22 mouse cellular contexts compared by ENCODE assay signal in genomic region chr5:74017488-74017887, GRCm38 (mm10). TPM values are rescaled to one million over a fixed set of nuclear protein-coding genes. Genes with fewer than 3 reads are reported as not detected.
A peak's percentile ranks its signal among the peaks of the same experiment; 100 is the strongest.
DNase-seq lines count a peak whose midpoint lies in the region; ATAC-seq lines count a peak whose summit lies in the region.
"Had no signal": no experiment of that assay in that cellular context is flagged by ENCODE, and none has a peak within 500 bp of the region (broad histone marks: within the 10 kb centered on the region; RNA-seq: fewer than 3 reads in every experiment).

No protein-coding gene starts in this region.

- no peak overlapping the region for H3K4me3 ChIP-seq in intestine, embryonic 15.5 days (replicated peaks)
- H3K4me3 ChIP-seq in kidney, embryonic 16.5 days (ENCODE audit: low read length) = no peak overlapping the region
- H3K4me3 ChIP-seq in midbrain, embryonic 13.5 days (replicated peaks) = no peak overlapping the region
- no peak overlapping the region for H3K4me3 ChIP-seq in hindbrain, embryonic 12.5 days
- H3K4me3 ChIP-seq: embryonic facial prominence, embryonic 13.5 days; forebrain, embryonic 12.5 days; heart, adult 2 months; heart, embryonic 15.5 days had no signal

- WGBS in intestine, embryonic 15.5 days = 67% methylated on average over 5 of the region's 5 CpGs
- 71% methylated on average over 5 of the region's 5 CpGs for WGBS in kidney, embryonic 16.5 days
- WGBS in midbrain, embryonic 13.5 days = 91% methylated on average over 5 of the region's 5 CpGs
- WGBS in hindbrain, embryonic 12.5 days = 86% methylated on average over 5 of the region's 5 CpGs

- no peaks in the 10 kb centered on the region for H3K27me3 ChIP-seq in intestine, embryonic 15.5 days (replicated peaks)
- no peaks in the 10 kb centered on the region for H3K27me3 ChIP-seq in kidney, embryonic 16.5 days (ENCODE audit: insufficient read depth, low read length)
- H3K27me3 ChIP-seq in midbrain, embryonic 13.5 days = no peaks in the 10 kb centered on the region
- no peaks in the 10 kb centered on the region for H3K27me3 ChIP-seq in hindbrain, embryonic 12.5 days
- H3K27me3 ChIP-seq: CH12.LX; embryonic facial prominence, embryonic 13.5 days; forebrain, embryonic 12.5 days; heart, embryonic 15.5 days; Patski had no signal

- no peaks in the 10 kb centered on the region for H3K9me3 ChIP-seq in intestine, embryonic 15.5 days
- H3K9me3 ChIP-seq in kidney, embryonic 16.5 days (ENCODE audit: low read length) = peaks cover 5% of the 10 kb centered on the region; the same call in 1 of the 2 replicates
- no peaks in the 10 kb centered on the region for H3K9me3 ChIP-seq in midbrain, embryonic 13.5 days
- no peaks in the 10 kb centered on the region for H3K9me3 ChIP-seq in hindbrain, embryonic 12.5 days (replicated peaks)
- H3K9me3 ChIP-seq: embryonic facial prominence, embryonic 13.5 days; forebrain, embryonic 12.5 days; heart, embryonic 15.5 days had no signal

- H3K9ac ChIP-seq in intestine, embryonic 15.5 days = no peak overlapping the region
- no peak overlapping the region for H3K9ac ChIP-seq in kidney, embryonic 16.5 days (replicated peaks; ENCODE audit: low read length)
- no peak overlapping the region for H3K9ac ChIP-seq in midbrain, embryonic 13.5 days (replicated peaks)
- no peak overlapping the region for H3K9ac ChIP-seq in hindbrain, embryonic 12.5 days
- H3K9ac ChIP-seq: embryonic facial prominence, embryonic 13.5 days; forebrain, embryonic 12.5 days; heart, embryonic 15.5 days had no signal

- no peaks in the 10 kb centered on the region for H3K4me1 ChIP-seq in intestine, embryonic 15.5 days (replicated peaks)
- H3K4me1 ChIP-seq in kidney, embryonic 16.5 days (ENCODE audit: insufficient read depth, low read length) = peaks cover 6% of the 10 kb centered on the region; the same call in 1 of the 2 replicates
- H3K4me1 ChIP-seq in midbrain, embryonic 13.5 days (replicated peaks) = peaks cover 9% of the 10 kb centered on the region
- 0 out of 2 replicates have a peak, but pooled peaks cover 2% of the 10 kb centered on the region for H3K4me1 ChIP-seq in hindbrain, embryonic 12.5 days
- H3K4me1 ChIP-seq: heart, embryonic 15.5 days had no signal

- peak; percentile 22 for DNase-seq in kidney, adult 18-20 months
- DNase-seq in kidney, postnatal 4 days = no peak
- peak; percentile 34 to 73 for DNase-seq in kidney, postnatal 36 days
- DNase-seq: adrenal gland, postnatal 14 days; cerebellum, adult 11-12 months; cerebellum, adult 9-10 months; cerebellum, postnatal 36 days; gastrocnemius, postnatal 10 days; heart, adult 2 months; heart, postnatal 14 days had no signal

- H3K27ac ChIP-seq in intestine, embryonic 15.5 days = no peak overlapping the region
- 0 out of 2 replicates have a peak overlapping the region, but pooled peaks have one; percentile 24 for H3K27ac ChIP-seq in kidney, embryonic 16.5 days (ENCODE audit: low read length)
- H3K27ac ChIP-seq in midbrain, embryonic 13.5 days = no peak overlapping the region
- H3K27ac ChIP-seq in hindbrain, embryonic 12.5 days = no peak overlapping the region
- H3K27ac ChIP-seq: embryonic facial prominence, embryonic 13.5 days; forebrain, embryonic 12.5 days; heart, adult 2 months; heart, embryonic 15.5 days had no signal

- H3K4me2 ChIP-seq in intestine, embryonic 15.5 days (replicated peaks) = no peak overlapping the region
- H3K4me2 ChIP-seq in kidney, embryonic 16.5 days (replicated peaks; ENCODE audit: low read depth, low read length) = no peak overlapping the region
- no peak overlapping the region for H3K4me2 ChIP-seq in midbrain, embryonic 13.5 days (replicated peaks)
- H3K4me2 ChIP-seq in hindbrain, embryonic 12.5 days (replicated peaks) = no peak overlapping the region
- H3K4me2 ChIP-seq: embryonic facial prominence, embryonic 13.5 days; forebrain, embryonic 12.5 days; heart, embryonic 11.5 days; heart, embryonic 15.5 days had no signal

- peak; percentile 47; the same call in 1 of the 2 replicates for ATAC-seq in intestine, embryonic 15.5 days
- ATAC-seq in kidney, embryonic 16.5 days (ENCODE audit: low FRiP score, low TSS enrichment) = no peak; the same call in 1 of the 2 replicates
- no peak for ATAC-seq in midbrain, embryonic 13.5 days
- no peak for ATAC-seq in hindbrain, embryonic 12.5 days (ENCODE audit: low FRiP score)
- ATAC-seq: activated CD4-positive, CD25-positive, alpha-beta regulatory T cell, adult 4 months; forebrain, embryonic 16.5 days; Patski had no signal

- peaks cover 7% of the 10 kb centered on the region; the same call in 1 of the 2 replicates for H3K36me3 ChIP-seq in intestine, embryonic 15.5 days
- H3K36me3 ChIP-seq in kidney, embryonic 16.5 days (ENCODE audit: insufficient read depth, low read length) = peaks cover 39% of the 10 kb centered on the region
- peaks cover 19% of the 10 kb centered on the region for H3K36me3 ChIP-seq in midbrain, embryonic 13.5 days
- H3K36me3 ChIP-seq in hindbrain, embryonic 12.5 days = peaks cover 18% of the 10 kb centered on the region

RNA-seq across cellular contexts. Expression of gene Usp46, which starts 50.7 kb away (rescaled TPM):
- 18.7 and 22.9 TPM in 2 replicates for polyA plus RNA-seq in intestine, embryonic 15.5 days (2015; fragmentation: Nextera tagmentation; extraction: Ambion mirVana)
- polyA plus RNA-seq in kidney, embryonic 16.5 days (2015; fragmentation: Nextera tagmentation; extraction: Ambion mirVana) = 27.3 and 30.4 TPM in 2 replicates
- 23.9 and 25.2 TPM in 2 replicates for polyA plus RNA-seq in midbrain, embryonic 13.5 days (2015; fragmentation: Nextera tagmentation; extraction: Ambion mirVana)
- 36.9 and 44.9 TPM in 2 replicates for polyA plus RNA-seq in hindbrain, embryonic 12.5 days (2016; fragmentation: Nextera tagmentation; extraction: Ambion mirVana)

Comparison
In these comparisons a context has a peak if more than half of its experiments do, and no peak if none do; other contexts are left out.
1. DNase-seq: peak in kidney, adult 18-20 months (single experiment) and kidney, postnatal 36 days (2 of 2); none in kidney, postnatal 4 days (0 of 2).